Mouse (Mus musculus): ENCODE measurements around the gene Sesn3.
"Not testable (repeated sequence)": the region's sequence is repeated elsewhere in the genome, so short reads cannot be mapped to it uniquely, and the experiment has no call there.

The Sesn3 gene

DNA sequence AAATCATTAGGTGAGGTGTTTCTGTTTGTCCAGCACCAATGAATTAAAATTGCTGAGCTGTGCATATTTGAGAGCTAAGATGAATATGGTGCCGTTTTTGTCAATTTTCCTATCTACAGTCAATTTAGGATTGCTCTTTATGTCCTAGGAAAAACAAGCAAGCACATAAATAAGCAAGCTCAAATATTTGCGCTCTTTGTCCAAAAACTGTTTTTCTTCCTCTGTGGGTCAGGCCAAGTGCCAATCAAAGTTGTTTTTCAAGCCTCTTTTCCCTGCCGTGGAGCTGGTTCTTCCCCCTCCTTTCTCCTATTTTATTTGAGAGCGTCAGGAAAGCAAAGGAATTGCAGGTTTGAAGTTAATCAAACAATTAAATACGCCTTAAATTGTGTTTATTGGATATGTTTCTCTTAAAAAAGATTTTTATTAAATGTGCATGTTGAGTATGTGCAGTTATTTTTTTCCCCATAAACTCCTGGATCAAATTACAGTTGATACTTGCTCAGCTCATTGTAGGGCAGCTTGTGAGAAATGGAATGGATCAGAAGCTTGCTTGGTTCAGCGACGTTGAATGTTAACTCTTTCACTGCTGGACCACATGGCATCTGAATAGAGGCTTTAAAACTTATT is 2.6 kb downstream of the Sesn3 start:
- no peak for DNase-seq (ENCODE audit: low spot score in 2 of 2)

DNA sequence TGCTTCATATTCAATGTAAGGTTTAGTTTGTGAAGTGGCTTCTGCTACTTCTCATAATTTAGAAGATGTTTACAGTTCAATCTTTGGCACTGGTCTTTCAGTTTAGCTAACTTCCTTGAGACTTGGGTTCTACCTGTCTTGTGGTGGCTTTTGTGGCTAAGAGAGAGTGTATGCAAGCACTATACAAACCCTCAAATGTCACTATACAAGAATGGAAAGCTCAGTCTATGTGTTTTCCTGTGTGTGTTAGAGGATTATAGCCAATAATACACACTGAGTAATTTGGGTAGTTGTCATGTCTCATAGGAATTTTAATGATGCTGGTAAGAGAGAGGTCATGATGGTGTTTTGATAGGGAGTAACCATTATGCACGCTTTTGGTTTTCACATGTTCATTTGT is 5.8 kb downstream of the Sesn3 start:
- no peak for DNase-seq (ENCODE audit: low spot score in 2 of 2)

DNA sequence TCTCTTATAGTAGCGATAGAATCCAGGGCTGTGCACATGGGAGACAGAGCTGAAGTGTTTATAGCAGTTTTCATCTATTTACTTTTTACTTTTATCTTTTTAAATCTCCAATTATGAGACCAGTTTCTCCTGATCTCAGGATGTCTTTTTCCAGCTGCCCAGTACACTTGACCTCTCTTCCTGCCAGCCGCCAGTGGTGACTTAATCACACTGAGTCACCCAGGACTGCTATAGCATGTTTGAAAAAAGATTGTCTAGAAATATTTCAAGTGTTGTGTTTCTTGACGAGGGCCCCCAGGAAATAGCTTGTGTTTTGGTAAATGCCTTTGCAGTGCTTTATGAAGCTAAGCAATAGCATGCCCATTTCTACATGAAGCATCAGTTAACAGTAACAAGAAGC is 10.2 kb downstream of the Sesn3 start:
- DNase-seq (ENCODE audit: low spot score in 2 of 2), result no peak

DNA sequence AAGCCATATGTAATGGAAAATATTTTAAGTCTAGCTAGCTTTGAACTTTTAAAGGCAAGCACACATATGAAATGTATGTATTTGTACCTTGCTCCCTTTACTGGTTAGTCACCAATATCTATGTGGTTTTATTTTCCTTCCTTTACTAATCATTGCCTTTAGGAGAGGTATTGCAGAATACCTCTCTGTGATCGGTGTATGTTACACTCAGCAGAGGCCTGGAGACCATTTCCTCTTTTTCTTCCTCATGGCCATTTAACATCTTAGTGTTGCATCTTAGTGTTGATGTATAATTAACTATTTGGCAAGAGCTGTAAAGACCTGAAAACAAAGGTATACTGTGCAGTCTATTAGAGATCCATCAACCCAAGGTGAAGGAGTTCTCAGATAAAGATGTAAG is 12.4 kb downstream of the Sesn3 start:
- no peak for DNase-seq (ENCODE audit: low spot score in 2 of 2)

DNA sequence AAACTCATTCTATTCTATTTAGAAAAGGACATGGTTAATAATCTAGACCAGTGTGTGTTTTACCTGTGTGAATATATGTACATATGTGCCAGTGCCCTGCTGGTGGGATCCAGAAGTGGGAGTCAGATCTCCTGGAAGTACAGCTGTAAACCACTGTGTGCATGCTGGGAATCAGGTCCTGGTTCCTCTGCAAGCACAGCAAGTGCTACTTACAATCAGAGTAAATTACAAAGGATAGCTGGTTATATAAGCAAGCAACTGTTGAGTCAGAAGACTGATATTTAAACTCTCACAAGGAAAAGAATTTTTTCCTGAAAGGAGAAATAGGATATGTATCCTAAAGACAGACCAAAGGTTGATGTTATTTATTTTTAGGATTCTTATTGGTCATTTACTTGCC is 13.6 kb downstream of the Sesn3 start:
- no peak for DNase-seq (ENCODE audit: low spot score in 2 of 2)

DNA sequence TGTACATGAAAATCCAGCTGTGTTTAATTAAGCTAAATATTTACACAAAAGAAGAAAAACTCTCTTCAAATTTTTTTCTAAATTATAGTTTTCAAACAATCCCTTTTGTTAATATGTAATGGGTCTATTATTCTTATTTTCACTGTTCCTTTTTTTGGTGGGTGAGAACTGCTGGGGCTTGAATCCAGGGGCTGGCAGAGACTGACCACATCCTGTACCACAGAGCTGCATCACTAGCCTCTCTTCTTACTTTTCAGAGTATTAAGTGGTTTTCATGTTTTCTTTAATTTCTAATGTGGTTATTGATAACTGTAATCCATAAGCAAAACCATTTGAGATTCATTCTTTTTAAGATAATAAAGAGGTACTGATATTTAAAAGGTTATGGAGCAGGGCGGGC is 19.0 kb downstream of the Sesn3 start:
- DNase-seq (ENCODE audit: low spot score in 2 of 2), result no peak

DNA sequence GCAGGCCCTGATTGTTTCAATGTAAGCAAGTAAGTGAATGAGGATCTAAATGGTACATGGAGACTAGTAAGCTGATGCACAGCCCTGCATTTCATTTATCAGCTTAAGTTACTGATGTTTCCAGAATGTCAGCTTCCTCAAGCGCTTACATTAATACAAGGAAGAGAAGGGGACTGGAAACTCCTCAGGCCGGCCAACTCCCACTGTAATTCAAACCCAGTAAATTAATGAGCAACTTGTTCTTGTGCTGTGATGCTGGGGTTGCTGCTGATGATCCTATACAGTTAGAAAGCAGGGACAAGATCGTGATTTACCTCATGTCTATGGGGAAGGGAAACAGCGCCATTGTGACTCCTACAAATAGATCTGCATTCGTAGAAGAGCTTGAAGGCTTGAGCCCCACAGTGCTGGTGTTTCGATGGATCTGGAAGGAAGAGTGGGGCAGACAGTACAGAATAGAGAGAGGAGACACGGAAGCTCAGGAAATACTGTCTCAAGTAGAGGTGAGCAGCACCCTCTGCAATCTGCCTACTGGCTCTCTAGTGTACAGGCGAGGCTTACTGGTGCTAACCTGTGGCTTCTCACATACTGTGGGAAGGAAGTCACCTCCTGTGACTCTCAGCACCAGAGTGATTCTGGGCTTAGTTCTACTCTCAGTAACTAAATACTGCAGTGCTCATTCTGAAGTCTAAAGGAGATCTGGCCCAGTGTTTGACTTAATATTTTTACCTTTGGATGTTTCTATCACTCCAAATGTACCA is 21.0 kb downstream of the Sesn3 start:
- DNase-seq (ENCODE audit: low spot score in 2 of 2), result no peak

DNA sequence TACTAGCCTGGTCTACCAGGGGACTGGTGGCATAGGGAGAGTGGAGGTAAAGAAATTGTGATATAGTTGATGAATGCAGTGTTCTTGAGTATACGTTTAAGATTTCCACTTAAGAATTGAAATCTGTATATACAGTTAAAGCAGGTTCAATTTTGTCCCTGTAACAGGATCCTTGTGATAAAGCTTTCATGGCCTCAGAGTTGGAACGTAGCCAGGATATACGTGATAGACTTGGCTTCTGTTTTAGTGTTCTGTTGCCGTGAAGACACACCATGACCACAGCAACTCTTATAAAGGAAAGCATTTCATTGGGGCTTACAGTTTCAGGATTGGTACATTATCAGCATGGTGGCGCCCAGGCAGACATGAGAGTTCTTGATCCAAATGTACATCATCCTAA is 22.3 kb downstream of the Sesn3 start:
- DNase-seq (ENCODE audit: low spot score in 2 of 2), result no peak

DNA sequence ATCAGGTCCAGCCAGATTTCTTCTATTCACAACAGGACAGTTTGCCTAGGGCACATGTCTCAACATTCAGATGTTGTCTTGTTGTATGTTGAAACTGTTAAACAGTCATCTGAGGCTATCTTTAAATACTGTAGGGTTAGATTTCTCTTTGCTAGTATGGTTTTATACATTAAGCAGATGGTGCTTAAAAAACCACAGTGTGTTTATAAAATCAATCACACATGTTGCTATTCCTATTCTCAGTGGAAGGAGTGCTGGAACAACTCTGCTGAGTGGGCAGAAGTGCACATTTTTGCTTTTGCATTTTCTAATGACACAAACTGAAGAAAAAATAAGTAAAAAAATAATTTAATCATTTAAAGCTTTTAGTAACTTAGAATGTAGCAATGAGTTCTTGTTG is 25.0 kb downstream of the Sesn3 start:
- DNase-seq (ENCODE audit: low spot score in 2 of 2), result no peak

DNA sequence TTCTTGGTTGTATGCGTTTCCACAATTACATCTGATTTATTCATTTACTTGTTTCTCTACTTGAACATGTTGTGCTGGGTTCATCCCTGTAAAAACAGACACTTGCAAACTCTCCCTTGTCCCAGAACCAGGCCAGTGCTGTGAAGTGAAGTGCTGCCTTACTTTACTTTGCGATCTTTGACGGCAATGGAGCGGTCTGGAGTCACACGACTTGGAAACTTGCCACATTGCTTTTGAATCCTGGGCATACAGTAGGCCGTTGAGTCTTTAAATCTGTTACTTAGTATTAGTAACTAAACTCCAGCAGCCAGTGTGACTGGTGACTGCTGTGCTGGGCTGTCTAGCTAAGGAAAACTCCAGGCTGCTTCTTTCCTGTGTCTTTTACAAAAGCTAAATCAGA is 25.9 kb downstream of the Sesn3 start:
- no peak for DNase-seq (ENCODE audit: low spot score in 2 of 2)

DNA sequence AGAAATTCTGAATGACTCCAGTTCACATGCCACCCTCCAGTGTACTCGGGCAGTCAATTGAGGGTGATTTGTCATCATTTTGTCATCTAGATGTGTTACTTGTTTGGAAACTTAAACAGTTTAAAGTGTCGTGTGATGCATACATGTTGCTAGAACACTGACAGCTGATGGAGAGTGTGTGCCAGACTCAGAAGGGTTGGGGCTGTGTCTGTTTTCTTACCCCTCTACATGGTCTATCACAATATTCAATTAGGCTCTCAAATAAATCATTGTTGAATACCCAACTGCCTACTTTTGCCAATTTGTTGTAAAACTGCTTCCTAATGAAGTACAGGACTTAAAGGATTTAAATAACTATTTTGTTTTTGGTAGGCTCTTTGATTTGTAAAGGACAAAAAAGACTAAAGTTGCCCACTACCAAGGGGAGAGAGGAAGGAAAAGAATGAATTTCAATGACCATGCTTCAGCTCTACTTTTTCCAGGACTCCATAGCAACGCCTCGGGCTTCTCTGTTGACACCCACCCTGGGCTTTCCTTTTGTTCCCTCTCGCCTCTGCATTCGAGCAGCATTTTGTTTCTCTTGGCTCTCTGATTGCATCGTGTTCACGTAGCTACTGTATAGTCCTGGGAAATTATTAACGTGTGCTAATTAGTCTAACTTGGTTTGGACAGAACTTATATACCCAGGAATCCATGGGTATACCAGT is 29.5 kb downstream of the Sesn3 start:
- DNase-seq (ENCODE audit: low spot score in 2 of 2), result no peak

DNA sequence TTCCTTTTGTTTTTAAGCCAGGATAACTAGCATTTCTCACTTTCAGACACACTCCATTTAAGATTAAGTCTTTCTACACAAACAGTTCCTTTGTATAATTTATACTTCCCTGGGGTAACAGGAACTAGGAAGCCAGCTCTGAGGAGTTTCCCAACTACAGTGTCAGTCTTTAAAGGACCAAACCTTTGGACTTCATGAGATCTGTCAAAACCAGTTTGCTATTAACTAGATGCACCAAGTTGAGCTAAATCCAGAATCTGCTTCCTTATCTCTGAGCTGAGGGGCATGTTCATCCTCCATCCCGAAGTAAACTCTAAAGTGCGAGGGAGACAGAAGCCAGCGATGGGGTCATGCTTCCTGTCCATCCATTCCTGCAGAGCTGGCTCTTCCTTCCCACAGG is 32.5 kb downstream of the Sesn3 start:
- DNase-seq (ENCODE audit: low spot score in 2 of 2), result no peak

DNA sequence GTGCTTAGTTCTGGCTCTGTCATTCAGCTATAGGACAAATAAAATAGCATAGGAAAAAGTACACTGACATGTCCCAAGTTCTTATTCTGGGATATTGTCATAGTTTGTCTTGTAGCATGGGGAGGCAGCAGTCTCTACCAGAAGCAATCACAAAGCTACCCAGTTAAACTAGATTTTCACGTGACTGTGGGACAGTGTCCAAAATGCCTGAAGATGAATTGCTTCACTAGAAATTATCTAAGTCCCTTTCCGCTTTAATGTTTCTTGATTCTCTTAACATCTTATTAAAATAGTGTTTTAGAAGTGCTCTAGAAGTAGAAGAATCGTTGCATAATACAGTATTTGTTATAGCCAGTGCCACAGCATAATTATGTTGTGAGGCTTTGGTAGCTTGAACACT is 39.1 kb downstream of the Sesn3 start:
- no peak for DNase-seq (ENCODE audit: low spot score in 2 of 2)

DNA sequence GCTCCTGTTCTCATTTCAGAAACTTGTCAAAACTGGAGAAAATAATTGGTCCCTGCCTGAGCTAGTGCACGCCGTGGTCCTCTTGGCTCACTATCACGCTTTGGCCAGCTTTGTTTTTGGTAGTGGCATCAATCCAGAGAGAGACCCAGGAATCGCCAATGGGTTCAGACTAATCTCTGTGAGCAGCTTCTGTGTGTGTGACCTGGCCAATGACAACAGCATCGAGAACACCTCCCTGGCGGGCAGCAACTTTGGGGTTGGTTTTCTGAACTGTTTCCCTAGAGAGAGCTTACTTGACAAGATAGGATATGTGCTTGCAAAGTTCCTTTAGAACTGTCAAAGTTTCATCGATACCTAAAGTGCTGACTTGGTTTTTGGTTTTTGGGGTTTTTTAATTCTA is 39.6 kb downstream of the Sesn3 start:
- no peak for DNase-seq (ENCODE audit: low spot score in 2 of 2)

DNA sequence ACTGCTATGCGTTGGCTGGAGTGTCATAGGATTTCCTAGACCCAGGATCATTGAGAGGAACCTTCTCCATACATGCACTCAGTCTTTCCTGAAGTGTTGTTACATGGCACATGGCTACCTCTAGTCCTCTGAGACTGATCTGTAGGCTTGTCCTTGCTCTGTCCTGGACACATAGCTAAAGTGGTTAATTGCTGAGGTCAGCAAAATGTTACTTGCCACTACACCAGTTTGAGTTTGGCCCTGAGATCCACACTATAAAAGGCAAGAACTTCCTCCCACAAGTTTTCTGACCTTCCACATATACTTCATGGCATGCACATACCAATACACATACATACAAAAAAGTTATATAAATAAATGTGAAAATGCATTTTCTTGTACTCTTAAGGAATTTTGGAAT is 41.8 kb downstream of the Sesn3 start:
- DNase-seq (ENCODE audit: low spot score in 2 of 2), result no peak

DNA sequence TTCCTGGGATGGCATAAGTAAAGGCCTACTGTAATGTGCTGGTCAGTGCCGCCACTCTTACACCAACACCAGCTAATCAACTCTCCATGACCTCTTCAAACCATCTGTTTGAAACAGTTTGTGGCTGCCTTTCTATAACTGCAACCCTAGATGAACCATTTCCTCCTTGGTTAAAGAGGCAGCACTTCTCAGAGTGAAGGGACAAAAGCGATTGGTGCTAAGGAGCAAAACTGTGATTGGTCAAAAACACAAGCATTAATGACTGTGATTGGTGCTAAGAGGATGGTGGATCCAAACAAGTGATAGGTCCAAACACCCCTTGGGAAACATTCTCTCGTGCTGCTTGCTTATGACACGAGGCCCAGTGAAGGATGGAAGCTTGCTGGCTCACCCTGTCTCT is 61.0 kb downstream of the Sesn3 start:
- DNase-seq (ENCODE audit: low spot score in 2 of 2), result no peak

DNA sequence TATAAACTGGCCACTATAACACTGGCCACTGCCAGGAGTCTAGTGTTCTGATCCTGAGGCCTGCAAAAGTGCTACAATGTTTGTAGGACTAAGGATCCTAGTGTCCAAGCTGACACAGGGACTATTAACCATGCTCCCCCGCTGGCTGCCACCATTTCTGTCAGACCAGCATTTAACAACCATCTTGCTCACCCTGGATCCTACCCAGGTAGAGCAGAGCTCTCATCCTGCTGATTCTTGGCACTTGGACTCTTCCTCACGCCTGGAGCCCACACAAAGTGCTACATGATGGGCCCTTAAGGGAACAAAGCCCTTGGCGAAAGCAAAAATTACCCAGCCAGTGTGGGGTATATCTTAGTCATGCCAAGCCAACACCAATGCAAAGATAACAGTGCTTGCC is 62.0 kb downstream of the Sesn3 start:
- peak in 1 of 2 experiments; percentile 29 for DNase-seq (ENCODE audit: low spot score in 2 of 2)

DNA sequence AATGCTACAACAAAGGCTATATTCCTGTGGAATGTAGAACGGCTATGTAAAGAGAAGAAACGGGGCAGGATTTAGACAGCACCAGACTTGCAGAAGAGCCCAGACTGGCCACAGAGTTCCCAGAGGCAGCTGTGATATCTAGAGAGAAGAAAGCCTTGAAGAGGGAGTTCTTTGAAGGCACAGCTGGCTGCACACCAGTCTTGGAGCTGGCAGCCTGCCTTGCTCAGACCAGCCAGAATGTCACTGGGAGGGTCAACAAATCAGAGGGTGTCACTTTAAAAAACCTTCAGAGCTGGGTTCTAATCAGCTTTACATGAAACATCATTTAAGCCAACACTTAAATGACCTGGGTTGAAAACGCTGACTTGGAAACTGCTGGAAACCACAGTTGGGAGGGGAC is 63.8 kb downstream of the Sesn3 start:
- no peak for DNase-seq (ENCODE audit: low spot score in 2 of 2)

DNA sequence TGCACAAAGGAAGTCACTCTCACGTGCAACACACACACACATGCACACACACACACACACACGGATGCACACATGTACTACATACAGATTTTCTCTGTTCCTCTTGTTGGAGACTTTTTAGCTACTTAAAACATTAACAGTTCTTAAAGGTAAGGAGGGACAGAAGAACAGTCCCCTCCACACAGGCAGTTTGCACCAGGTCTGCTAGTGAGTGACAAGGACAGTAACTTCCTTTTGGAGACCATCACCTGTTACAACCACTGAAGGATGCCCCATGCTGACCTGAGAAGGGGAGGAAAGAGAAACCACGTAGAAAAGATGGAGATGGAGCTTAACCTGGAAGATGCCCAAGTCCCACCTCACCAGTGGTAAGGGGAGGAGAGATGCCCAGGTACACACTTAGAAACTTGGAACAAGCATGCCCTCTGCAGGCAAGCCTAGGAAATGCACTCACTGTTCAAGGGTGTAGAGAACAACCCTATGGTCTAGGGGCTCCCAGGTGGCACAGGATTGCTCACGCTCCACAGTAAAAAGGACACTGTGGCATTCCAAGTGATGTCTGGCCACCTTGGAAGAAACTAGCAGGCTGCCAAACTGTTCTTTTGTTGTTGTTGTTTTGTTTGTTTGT is 67.3 kb downstream of the Sesn3 start:
- peak in 1 of 2 experiments; percentile 81 for DNase-seq (ENCODE audit: low spot score in 2 of 2)

DNA sequence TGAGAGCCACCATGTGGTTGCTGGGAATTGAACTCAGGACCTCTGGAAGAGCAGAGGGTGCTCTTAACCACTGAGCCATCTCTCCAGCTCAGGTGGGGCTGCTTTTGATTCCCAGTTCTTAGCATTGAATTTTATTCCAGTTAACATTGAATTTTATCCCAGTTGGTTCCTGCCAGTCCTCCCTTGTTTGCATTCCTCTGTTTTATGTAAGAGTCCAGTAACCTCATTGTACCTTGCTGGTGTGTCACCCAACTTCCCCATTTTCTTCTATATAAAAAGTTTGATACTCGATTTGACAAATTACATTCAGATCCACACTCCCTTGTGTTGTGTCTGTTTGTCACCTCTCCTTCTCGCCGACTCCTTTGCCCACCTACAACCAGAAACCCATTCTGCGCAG is 71.0 kb downstream of the Sesn3 start:
- DNase-seq (ENCODE audit: low spot score in 2 of 2), result not testable (repeated sequence)

DNA sequence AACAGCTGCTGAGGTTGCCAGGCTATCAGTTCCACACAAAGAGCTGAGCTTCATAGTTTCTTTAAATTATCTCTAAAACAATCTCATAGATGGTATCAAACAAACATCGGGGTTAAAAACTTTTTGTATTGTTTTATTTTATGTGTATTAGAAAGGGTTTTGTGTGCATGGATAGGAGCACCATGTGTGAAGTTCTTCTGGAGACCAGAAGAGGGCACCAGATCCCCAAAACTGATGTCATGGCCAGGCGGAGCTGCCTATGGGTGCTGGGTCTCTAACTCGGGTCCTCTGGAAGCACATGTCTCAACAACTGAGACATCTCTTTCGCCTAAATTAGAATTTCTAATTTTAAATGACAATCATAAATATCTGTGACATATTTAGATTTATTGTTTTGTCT is 73.5 kb downstream of the Sesn3 start:
- no peak for DNase-seq (ENCODE audit: low spot score in 2 of 2)

DNA sequence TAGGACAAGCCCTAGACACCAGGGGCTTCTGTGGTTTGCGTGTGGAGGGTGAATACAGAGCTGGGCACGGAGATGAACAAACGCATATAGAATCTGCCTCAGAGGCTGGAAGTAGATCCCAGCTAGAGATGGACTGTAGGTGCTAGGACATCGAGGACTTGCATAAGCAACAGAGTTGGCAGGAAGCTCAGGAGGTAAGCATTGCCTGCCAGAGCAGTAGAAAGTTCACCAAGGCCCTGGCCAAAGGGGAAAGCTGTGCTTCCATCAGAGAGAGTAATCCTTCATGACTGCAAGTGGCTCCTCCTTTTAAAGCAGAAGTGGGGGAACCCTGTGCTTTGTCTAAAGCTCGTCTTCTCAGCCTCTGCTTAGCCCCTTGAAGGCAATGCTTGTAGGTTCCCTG is 74.5 kb downstream of the Sesn3 start:
- no peak for DNase-seq (ENCODE audit: low spot score in 2 of 2)

DNA sequence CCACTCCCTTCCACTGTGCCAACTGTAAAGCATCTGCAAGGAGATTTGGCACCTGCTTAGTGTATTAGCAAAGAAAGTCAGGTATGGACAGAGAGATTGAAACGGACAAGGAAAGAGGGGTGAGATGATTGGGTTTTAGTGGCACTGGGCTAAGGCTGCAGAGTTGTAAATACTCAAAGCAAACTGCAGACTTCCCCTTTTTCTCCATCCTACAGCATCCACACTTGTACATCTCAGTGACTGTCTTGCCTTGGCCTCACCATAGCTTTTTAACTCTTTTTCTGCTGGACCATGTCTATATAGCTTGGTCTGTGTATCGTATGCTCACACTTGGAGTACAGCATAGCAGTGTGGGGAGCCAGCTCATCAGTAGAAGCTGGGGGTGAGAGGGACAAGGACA is 75.9 kb downstream of the Sesn3 start:
- DNase-seq (ENCODE audit: low spot score in 2 of 2), result no peak

All from left cerebral cortex, adult 9 months (tissue).